Mouse (Mus musculus) cerebellum, postnatal 4 days (tissue): ENCODE results near the gene Cstf2t.

ENCODE experiments used
- DNase-seq, 2 experiments: peaks; one replicate each; pipeline ENCODE4 v3.0.0; 2022; ENCODE audit warnings: low spot score in 2 of 2, mixed read lengths in 1 of 2

Gene Cstf2t

GRCm38 (mm10) chr19:31082662-31083429, at the start of gene Cstf2t:
Gene Cstf2t (plus strand): TSS chr19:31082837.
- peak; percentile 98 to 99 for DNase-seq

DNA sequence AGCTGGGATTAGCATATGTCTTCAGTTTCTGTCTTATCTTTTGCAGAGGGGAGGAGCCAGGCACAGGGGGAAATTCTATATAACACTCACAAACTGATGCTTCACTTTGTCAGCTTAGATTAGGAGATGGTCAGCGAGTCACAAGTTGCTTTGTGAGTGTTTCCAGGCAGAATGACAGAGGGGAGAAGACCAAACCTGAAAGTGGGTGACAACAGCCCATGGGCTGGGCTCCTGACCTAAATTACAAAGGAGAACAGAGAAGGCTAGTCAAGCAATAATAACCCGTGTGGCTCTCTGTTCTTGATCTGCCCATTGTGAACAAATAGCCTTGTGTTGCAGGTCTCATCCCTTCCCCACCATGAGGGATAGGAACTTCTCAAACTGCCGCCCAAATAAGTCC, 43.7 kb upstream of the Cstf2t start:
- no peak for DNase-seq

GRCm38 (mm10) chr19:31040948-31041847, 41.4 kb upstream of the Cstf2t start:
- DNase-seq: no peak

GRCm38 (mm10) chr19:31046601-31047000, 36.0 kb upstream of the Cstf2t start:
- no peak for DNase-seq

GRCm38 (mm10) chr19:31064740-31065139, 17.9 kb upstream of the Cstf2t start:
- DNase-seq: no peak

DNA sequence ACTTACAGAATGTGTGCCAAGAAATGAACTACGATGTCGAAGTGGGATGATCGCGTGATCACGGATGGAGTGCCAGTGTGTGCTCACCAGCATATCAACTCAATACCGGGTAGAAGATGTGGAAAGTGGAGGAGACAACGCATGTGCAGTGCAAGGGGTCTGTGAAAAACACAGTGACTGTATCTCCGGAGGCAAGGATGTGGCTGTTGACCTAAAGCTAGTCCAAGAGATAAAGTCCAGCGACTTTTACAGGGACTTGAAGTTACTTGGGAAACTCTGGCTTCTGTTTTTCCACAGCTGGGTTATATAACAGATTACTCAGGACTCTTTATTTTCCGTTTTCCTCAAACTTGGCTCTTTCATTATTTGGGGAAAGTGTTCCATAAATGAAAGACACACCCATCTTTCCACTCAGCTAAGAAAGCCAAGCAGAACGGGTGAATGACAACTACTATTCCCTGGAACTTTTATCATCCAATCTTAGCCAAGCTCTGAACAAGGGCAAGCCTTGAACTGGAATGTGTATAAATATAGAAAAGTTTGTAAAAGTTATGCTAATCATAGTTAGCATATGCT, 17.3 kb upstream of the Cstf2t start:
- DNase-seq: no peak

- DNase-seq: no peak
These were observed 8.5 kb upstream of the Cstf2t start for GRCm38 (mm10) chr19:31073959-31074716.

- DNase-seq: no peak
These were observed 7.9 kb upstream of the Cstf2t start for GRCm38 (mm10) chr19:31074717-31075063.

DNA sequence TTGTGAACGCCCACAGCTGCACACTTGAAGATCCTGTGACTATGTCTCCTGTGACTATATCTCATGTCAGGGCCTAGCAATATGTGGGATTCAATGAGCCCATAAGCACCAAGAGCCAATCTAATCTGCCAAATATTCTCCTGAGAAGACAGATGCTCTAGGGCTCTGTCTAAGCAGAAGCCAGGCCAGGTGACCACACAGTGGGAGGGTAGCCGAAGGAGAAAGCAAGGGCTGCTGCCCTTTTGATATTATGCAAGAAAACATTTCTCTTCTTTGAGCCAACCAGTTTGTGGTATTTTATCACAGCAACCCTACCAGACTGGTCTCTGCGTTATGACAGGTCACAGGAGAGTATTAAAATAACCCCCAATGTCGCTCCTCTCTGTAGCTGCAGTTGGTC, 6.5 kb upstream of the Cstf2t start:
- DNase-seq: no peak

GRCm38 (mm10) chr19:31078241-31078640, 4.4 kb upstream of the Cstf2t start:
- DNase-seq: no peak

GRCm38 (mm10) chr19:31082226-31082625, 411 bp upstream of the Cstf2t start:
- DNase-seq: no peak

DNA sequence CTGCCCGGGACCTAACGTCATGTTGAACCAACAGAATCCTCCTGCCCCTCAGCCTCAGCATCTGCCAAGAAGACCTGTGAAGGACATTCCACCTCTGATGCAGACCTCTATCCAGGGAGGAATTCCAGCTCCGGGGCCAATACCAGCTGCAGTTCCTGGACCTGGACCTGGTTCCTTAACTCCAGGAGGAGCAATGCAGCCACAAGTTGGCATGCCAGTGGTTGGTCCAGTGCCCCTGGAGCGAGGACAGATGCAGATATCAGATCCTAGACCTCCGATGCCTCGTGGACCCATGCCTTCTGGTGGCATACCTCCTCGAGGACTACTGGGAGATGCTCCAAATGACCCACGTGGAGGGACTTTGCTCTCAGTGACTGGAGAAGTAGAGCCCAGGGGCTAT, 1.1 kb downstream of the Cstf2t start:
- DNase-seq: no peak

DNA sequence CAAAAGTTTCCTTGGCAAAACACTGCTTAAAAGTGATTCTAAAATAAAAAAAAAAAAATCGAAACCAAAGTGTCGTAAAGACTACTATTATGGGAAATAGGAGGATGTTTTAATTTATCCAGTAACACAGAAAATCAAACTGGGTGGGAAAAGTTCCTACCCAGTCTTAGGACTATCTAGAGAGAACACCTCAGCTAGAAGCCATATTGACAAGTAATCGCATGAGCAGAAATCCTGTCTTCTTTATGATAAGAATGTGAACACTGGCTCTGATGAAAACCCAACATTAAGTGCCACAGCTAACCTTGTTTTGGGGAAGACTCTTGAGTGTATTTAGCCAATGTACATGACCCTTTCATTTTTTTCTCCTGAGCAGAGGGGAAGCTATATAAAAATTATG, 15.2 kb downstream of the Cstf2t start:
- no peak for DNase-seq

DNA sequence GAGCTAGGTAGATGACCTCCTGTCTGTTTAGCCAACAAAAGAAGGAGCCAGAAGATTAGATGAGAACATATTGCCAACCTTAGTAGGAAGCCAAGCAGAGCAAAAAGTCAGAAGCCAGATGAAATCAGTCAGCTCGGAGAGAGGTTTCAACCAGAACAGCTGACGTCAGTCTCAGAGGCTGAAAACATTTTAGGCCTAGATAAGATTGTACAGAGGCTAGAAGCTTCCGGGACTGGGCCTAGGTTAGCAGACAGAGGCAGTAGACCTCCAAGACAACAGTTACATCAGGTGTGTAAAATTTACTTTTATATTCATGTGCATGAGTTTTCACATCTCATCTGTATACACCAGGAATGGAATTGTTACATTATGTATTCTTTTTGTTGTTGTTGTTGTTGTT, 16.7 kb downstream of the Cstf2t start:
- DNase-seq: no peak

- no peak for DNase-seq
These were observed 22.1 kb downstream of the Cstf2t start for GRCm38 (mm10) chr19:31104764-31105163.

- no peak for DNase-seq
These were observed 23.4 kb downstream of the Cstf2t start for GRCm38 (mm10) chr19:31106036-31106435.

DNA sequence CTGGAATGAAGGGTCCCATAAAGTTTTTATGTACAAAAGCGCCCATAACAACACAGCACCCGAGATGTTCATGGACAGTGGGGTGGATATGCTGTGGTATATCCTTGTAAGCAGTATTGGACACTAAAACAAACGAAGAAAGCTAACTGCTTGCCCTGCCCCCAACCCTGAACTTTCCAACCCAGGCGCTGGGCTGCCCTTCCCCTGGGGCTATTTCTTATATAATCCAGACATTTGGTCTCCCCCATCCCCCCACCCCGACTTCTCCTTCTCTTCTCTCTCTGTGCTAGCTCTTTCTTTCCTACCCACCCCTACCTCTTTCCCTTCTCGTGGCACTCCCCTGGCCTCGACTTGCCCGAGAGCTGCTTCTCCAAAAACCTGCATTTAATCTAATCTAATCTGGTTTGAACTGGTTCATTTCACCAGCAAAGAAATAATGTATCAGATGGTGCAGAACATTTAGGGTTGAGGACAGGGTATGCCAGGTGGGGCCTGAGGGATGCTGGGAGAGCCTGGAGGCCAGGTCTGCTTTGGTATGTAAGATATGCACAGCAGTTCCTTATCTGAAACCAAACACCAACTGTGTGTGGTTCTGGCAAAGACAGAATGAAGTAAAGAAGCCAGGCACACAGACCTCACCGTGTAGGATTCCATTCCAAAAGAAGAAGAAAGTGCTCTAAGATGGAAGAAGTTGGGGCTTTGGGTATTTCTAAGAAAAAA, 24.4 kb downstream of the Cstf2t start:
- DNase-seq: no peak

GRCm38 (mm10) chr19:31114690-31115089, 32.1 kb downstream of the Cstf2t start:
- DNase-seq: no peak

- DNase-seq: no peak
These were observed 42.0 kb downstream of the Cstf2t start for GRCm38 (mm10) chr19:31124628-31125027.

- no peak for DNase-seq
These were observed 50.0 kb downstream of the Cstf2t start for GRCm38 (mm10) chr19:31132614-31133013.

GRCm38 (mm10) chr19:31136316-31136715, 53.7 kb downstream of the Cstf2t start:
- DNase-seq: no peak
